Mouse (Mus musculus): ENCODE data around the gene Kif21a.

Kif21a gene

GRCm38 (mm10) chr15:91018161-91018860, 31.4 kb downstream of the Kif21a start:
- DNase-seq = no peak

GRCm38 (mm10) chr15:91017261-91018160, 32.2 kb downstream of the Kif21a start:
- DNase-seq = no peak

- DNase-seq = no peak
These were observed 33.4 kb downstream of the Kif21a start for GRCm38 (mm10) chr15:91016366-91016765.

GRCm38 (mm10) chr15:91012793-91013580, 36.8 kb downstream of the Kif21a start:
- DNase-seq = no peak

- no peak for DNase-seq
These were observed 39.5 kb downstream of the Kif21a start for GRCm38 (mm10) chr15:91010218-91010617.

GRCm38 (mm10) chr15:91007123-91007830, 42.5 kb downstream of the Kif21a start:
- no peak for DNase-seq

- DNase-seq = no peak
These were observed 45.0 kb downstream of the Kif21a start for GRCm38 (mm10) chr15:91004726-91005125.

- DNase-seq = no peak
These were observed 48.6 kb downstream of the Kif21a start for GRCm38 (mm10) chr15:91001037-91001616.

- DNase-seq = no peak
These were observed 49.3 kb downstream of the Kif21a start for GRCm38 (mm10) chr15:91000280-91001036.

GRCm38 (mm10) chr15:90992871-90993270, 56.9 kb downstream of the Kif21a start:
- no peak for DNase-seq

GRCm38 (mm10) chr15:90992388-90992787, 57.4 kb downstream of the Kif21a start:
- DNase-seq = no peak

GRCm38 (mm10) chr15:90991843-90992242, 57.9 kb downstream of the Kif21a start:
- no peak for DNase-seq

- no peak for DNase-seq
These were observed 62.0 kb downstream of the Kif21a start for GRCm38 (mm10) chr15:90987714-90988250.

GRCm38 (mm10) chr15:90975914-90976313, 73.8 kb downstream of the Kif21a start:
- DNase-seq = no peak

- DNase-seq = no peak
These were observed 77.6 kb downstream of the Kif21a start for GRCm38 (mm10) chr15:90971914-90972767.

GRCm38 (mm10) chr15:90963320-90963719, 86.4 kb downstream of the Kif21a start:
- DNase-seq = no peak

GRCm38 (mm10) chr15:90962548-90962947, 87.2 kb downstream of the Kif21a start:
- DNase-seq = no peak

GRCm38 (mm10) chr15:90960831-90961554, 88.8 kb downstream of the Kif21a start:
- no peak for DNase-seq

- DNase-seq = no peak
These were observed 98.4 kb downstream of the Kif21a start for GRCm38 (mm10) chr15:90951383-90951782.

Data from thymus, postnatal 36 days (tissue).